Mouse (Mus musculus): ENCODE measurements around the gene Osgin1. TPM values are rescaled to one million over a fixed set of nuclear protein-coding genes. Genes with fewer than 3 reads are reported as not detected.

The Osgin1 gene
- polyA plus RNA-seq, 1 experiment from 2014 or later = 10.2 TPM

GRCm38 (mm10) chr8:119442970-119443369, 9.0 kb downstream of the Osgin1 start:
- H3K27ac ChIP-seq (ENCODE audit: low read length) = no peak overlapping the region
- no peaks in the 10 kb centered on the region for H3K36me3 ChIP-seq (ENCODE audit: control insufficient read depth, insufficient read depth, low read length)
- peaks cover 14% of the 10 kb centered on the region for H3K4me1 ChIP-seq (ENCODE audit: control insufficient read depth, insufficient read depth, low read length)
- H3K4me3 ChIP-seq (replicated peaks; ENCODE audit: low read length) = no peak overlapping the region
- ATAC-seq (ENCODE audit: insufficient read depth, low FRiP score) = no peak
- no peak overlapping the region for H3K9ac ChIP-seq (ENCODE audit: low read length)
- no peaks in the 10 kb centered on the region for H3K9me3 ChIP-seq (replicated peaks; ENCODE audit: control insufficient read depth, low read length)
- H3K4me2 ChIP-seq (ENCODE audit: low read depth, low read length) = no peak overlapping the region
- 95% methylated on average over 8 of the region's 8 CpGs for WGBS
- H3K27me3 ChIP-seq (ENCODE audit: control insufficient read depth, insufficient read depth, low read length) = peaks cover 9% of the 10 kb centered on the region

- H3K4me3 ChIP-seq (replicated peaks; ENCODE audit: low read length) = peak within 1 kb of the TSS; percentile 65
- peak within 1 kb of the TSS; percentile 100 for H3K4me2 ChIP-seq (ENCODE audit: low read depth, low read length)
- ATAC-seq (ENCODE audit: insufficient read depth, low FRiP score) = peak; percentile 56; the same call in 1 of the 2 replicates
- 2% methylated on average over 44 of the region's 52 CpGs for WGBS
- peaks cover 5% of the 10 kb centered on the region for H3K4me1 ChIP-seq (ENCODE audit: control insufficient read depth, insufficient read depth, low read length)
- H3K9ac ChIP-seq (ENCODE audit: low read length) = peak within 1 kb of the TSS; percentile 78
- no peaks in the 10 kb centered on the region for H3K36me3 ChIP-seq (ENCODE audit: control insufficient read depth, insufficient read depth, low read length)
- peaks cover 16% of the 10 kb centered on the region for H3K27me3 ChIP-seq (ENCODE audit: control insufficient read depth, insufficient read depth, low read length)
- H3K27ac ChIP-seq (ENCODE audit: low read length) = no peak within 1 kb of the TSS
- no peaks in the 10 kb centered on the region for H3K9me3 ChIP-seq (replicated peaks; ENCODE audit: control insufficient read depth, low read length)
These were observed 12.5 kb downstream of the Osgin1 start, which contains the start of gene Necab2 for GRCm38 (mm10) chr8:119446211-119446989. Gene Necab2 (plus strand): TSS chr8:119446719.

GRCm38 (mm10) chr8:119446990-119447780, 13.3 kb downstream of the Osgin1 start:
- 1% methylated on average over 53 of the region's 80 CpGs for WGBS
- peak overlapping the region; percentile 100 for H3K4me2 ChIP-seq (ENCODE audit: low read depth, low read length)
- ATAC-seq (ENCODE audit: insufficient read depth, low FRiP score) = no peak
- H3K27me3 ChIP-seq (ENCODE audit: control insufficient read depth, insufficient read depth, low read length) = peaks cover 16% of the 10 kb centered on the region
- H3K4me1 ChIP-seq (ENCODE audit: control insufficient read depth, insufficient read depth, low read length) = peaks cover 5% of the 10 kb centered on the region
- no peaks in the 10 kb centered on the region for H3K36me3 ChIP-seq (ENCODE audit: control insufficient read depth, insufficient read depth, low read length)
- no peaks in the 10 kb centered on the region for H3K9me3 ChIP-seq (replicated peaks; ENCODE audit: control insufficient read depth, low read length)
- no peak overlapping the region for H3K27ac ChIP-seq (ENCODE audit: low read length)
- H3K4me3 ChIP-seq (replicated peaks; ENCODE audit: low read length) = peak overlapping the region; percentile 65
- peak overlapping the region; percentile 78 for H3K9ac ChIP-seq (ENCODE audit: low read length)

GRCm38 (mm10) chr8:119447781-119448170, 13.9 kb downstream of the Osgin1 start:
- no peak overlapping the region for H3K27ac ChIP-seq (ENCODE audit: low read length)
- no peak overlapping the region for H3K9ac ChIP-seq (ENCODE audit: low read length)
- H3K4me2 ChIP-seq (ENCODE audit: low read depth, low read length) = peak overlapping the region; percentile 100; the same call in 1 of the 2 replicates
- H3K4me3 ChIP-seq (replicated peaks; ENCODE audit: low read length) = peak overlapping the region; percentile 65
- ATAC-seq (ENCODE audit: insufficient read depth, low FRiP score) = no peak
- peaks cover 5% of the 10 kb centered on the region for H3K4me1 ChIP-seq (ENCODE audit: control insufficient read depth, insufficient read depth, low read length)
- H3K27me3 ChIP-seq (ENCODE audit: control insufficient read depth, insufficient read depth, low read length) = peaks cover 16% of the 10 kb centered on the region
- no peaks in the 10 kb centered on the region for H3K36me3 ChIP-seq (ENCODE audit: control insufficient read depth, insufficient read depth, low read length)
- no peaks in the 10 kb centered on the region for H3K9me3 ChIP-seq (replicated peaks; ENCODE audit: control insufficient read depth, low read length)
- 6% methylated on average over 17 of the region's 17 CpGs for WGBS

GRCm38 (mm10) chr8:119449627-119450026, 15.7 kb downstream of the Osgin1 start:
- Histone ChIP-seq H3K9me3 (replicated peaks; ENCODE audit: control insufficient read depth, low read length) (no peaks in the 10 kb centered on the region), H3K4me2 (ENCODE audit: low read depth, low read length) (no peak overlapping the region), H3K4me3 (replicated peaks; ENCODE audit: low read length) (no peak overlapping the region), H3K4me1 (ENCODE audit: control insufficient read depth, insufficient read depth, low read length) (peaks cover 5% of the 10 kb centered on the region), H3K27me3 (ENCODE audit: control insufficient read depth, insufficient read depth, low read length) (peaks cover 16% of the 10 kb centered on the region), H3K36me3 (ENCODE audit: control insufficient read depth, insufficient read depth, low read length) (no peaks in the 10 kb centered on the region), H3K27ac (ENCODE audit: low read length) (no peak overlapping the region), H3K9ac (ENCODE audit: low read length) (no peak overlapping the region)
- ATAC-seq (ENCODE audit: insufficient read depth, low FRiP score) = no peak
- 70% methylated on average over 12 of the region's 12 CpGs for WGBS

- ATAC-seq (ENCODE audit: insufficient read depth, low FRiP score) = no peak
- Histone ChIP-seq H3K4me1 (ENCODE audit: control insufficient read depth, insufficient read depth, low read length) (peaks cover 3% of the 10 kb centered on the region), H3K9me3 (replicated peaks; ENCODE audit: control insufficient read depth, low read length) (no peaks in the 10 kb centered on the region), H3K4me3 (replicated peaks; ENCODE audit: low read length) (no peak overlapping the region), H3K9ac (ENCODE audit: low read length) (no peak overlapping the region), H3K27ac (ENCODE audit: low read length) (no peak overlapping the region), H3K4me2 (ENCODE audit: low read depth, low read length) (no peak overlapping the region), H3K27me3 (ENCODE audit: control insufficient read depth, insufficient read depth, low read length) (peaks cover 16% of the 10 kb centered on the region), H3K36me3 (ENCODE audit: control insufficient read depth, insufficient read depth, low read length) (no peaks in the 10 kb centered on the region)
- WGBS = 87% methylated on average over 4 of the region's 4 CpGs
These were observed 17.2 kb downstream of the Osgin1 start for GRCm38 (mm10) chr8:119451131-119451530.

- Histone ChIP-seq H3K4me1 (ENCODE audit: control insufficient read depth, insufficient read depth, low read length) (no peaks in the 10 kb centered on the region), H3K9me3 (replicated peaks; ENCODE audit: control insufficient read depth, low read length) (no peaks in the 10 kb centered on the region), H3K4me2 (ENCODE audit: low read depth, low read length) (no peak overlapping the region), H3K4me3 (replicated peaks; ENCODE audit: low read length) (no peak overlapping the region), H3K36me3 (ENCODE audit: control insufficient read depth, insufficient read depth, low read length) (no peaks in the 10 kb centered on the region), H3K9ac (ENCODE audit: low read length) (no peak overlapping the region), H3K27me3 (ENCODE audit: control insufficient read depth, insufficient read depth, low read length) (peaks cover 7% of the 10 kb centered on the region), H3K27ac (ENCODE audit: low read length) (no peak overlapping the region)
- ATAC-seq (ENCODE audit: insufficient read depth, low FRiP score) = no peak
- WGBS = 86% methylated on average over 5 of the region's 5 CpGs
These were observed 19.0 kb downstream of the Osgin1 start for GRCm38 (mm10) chr8:119452919-119453318.

- no peaks in the 10 kb centered on the region for H3K27me3 ChIP-seq (ENCODE audit: control insufficient read depth, insufficient read depth, low read length)
These were observed 22.1 kb downstream of the Osgin1 start for GRCm38 (mm10) chr8:119456045-119456444.

GRCm38 (mm10) chr8:119459724-119460123, 25.8 kb downstream of the Osgin1 start:
- Histone ChIP-seq H3K36me3 (ENCODE audit: control insufficient read depth, insufficient read depth, low read length) (no peaks in the 10 kb centered on the region), H3K4me1 (ENCODE audit: control insufficient read depth, insufficient read depth, low read length) (0 out of 2 replicates have a peak, but pooled peaks cover 4% of the 10 kb centered on the region), H3K27me3 (ENCODE audit: control insufficient read depth, insufficient read depth, low read length) (0 out of 2 replicates have a peak, but pooled peaks cover 2% of the 10 kb centered on the region), H3K4me2 (ENCODE audit: low read depth, low read length) (no peak overlapping the region), H3K9ac (ENCODE audit: low read length) (no peak overlapping the region), H3K9me3 (replicated peaks; ENCODE audit: control insufficient read depth, low read length) (no peaks in the 10 kb centered on the region), H3K4me3 (replicated peaks; ENCODE audit: low read length) (no peak overlapping the region), H3K27ac (ENCODE audit: low read length) (no peak overlapping the region)
- 28% methylated on average over 16 of the region's 16 CpGs for WGBS
- no peak for ATAC-seq (ENCODE audit: insufficient read depth, low FRiP score)

More at GRCm38 (mm10) chr8:119456045-119456444, 22.1 kb downstream of the Osgin1 start:
- Histone ChIP-seq H3K27ac (ENCODE audit: low read length) (no peak overlapping the region), H3K9me3 (replicated peaks; ENCODE audit: control insufficient read depth, low read length) (no peaks in the 10 kb centered on the region), H3K4me2 (ENCODE audit: low read depth, low read length) (no peak overlapping the region), H3K36me3 (ENCODE audit: control insufficient read depth, insufficient read depth, low read length) (no peaks in the 10 kb centered on the region), H3K4me3 (replicated peaks; ENCODE audit: low read length) (no peak overlapping the region), H3K4me1 (ENCODE audit: control insufficient read depth, insufficient read depth, low read length) (0 out of 2 replicates have a peak, but pooled peaks cover 4% of the 10 kb centered on the region), H3K9ac (ENCODE audit: low read length) (no peak overlapping the region)
- no peak for ATAC-seq (ENCODE audit: insufficient read depth, low FRiP score)
- WGBS = 75% methylated on average over 5 of the region's 5 CpGs

Measured in stomach, embryonic 16.5 days (tissue).